Mouse (Mus musculus) MEL (cell line): ENCODE data around the gene Abcc3.

Experiments used
- CTCF ChIP-seq, 3 experiments: IDR thresholded peaks in 2 of 3; conservative IDR thresholded peaks in 1 of 3; 2 replicates each; pipeline ENCODE4 v1.5.1; 2011 to 2012; ENCODE audit warnings: low read length in 3 of 3, low read depth in 2 of 3, mild to moderate bottlenecking in 2 of 3, improper control_type of control experiment in 1 of 3, inconsistent platforms in 1 of 3, mixed read lengths in 1 of 3, moderate library complexity in 1 of 3; ENCODE audit not compliant: control insufficient read depth in 1 of 3, insufficient read depth in 1 of 3, poor library complexity in 1 of 3, severe bottlenecking in 1 of 3
- MEF2A ChIP-seq: IDR thresholded peaks from 2 replicates; pipeline ENCODE4 v1.6.1; 2014; ENCODE audit warnings: low read depth, mild to moderate bottlenecking, inconsistent platforms, low read length, improper control_type of control experiment; ENCODE audit not compliant: poor library complexity, insufficient replicate concordance, severe bottlenecking; ENCODE audit errors: extremely low read depth

DNA sequence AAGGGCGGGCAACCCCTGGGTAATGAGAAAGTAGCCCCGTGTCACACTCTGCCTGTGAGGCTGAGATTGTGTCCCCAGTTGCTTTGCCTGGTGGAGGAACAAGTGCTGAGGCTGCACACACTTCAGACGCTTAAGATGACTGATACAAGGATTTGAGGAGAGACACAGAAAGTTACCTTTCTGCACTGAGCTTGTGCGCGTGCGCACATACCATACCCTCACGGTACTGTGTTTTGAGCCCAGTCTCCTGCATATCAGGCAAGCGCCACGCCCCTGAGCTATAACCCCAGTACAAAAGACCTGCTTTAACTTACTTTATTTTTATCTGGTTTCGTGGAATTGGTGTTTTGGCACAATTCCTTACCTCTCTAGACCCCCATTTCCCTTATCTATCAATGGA lies 1.1 kb downstream of the Abcc3 start:
- TF ChIP-seq CTCF (IDR thresholded peaks at IDR 0.05 in 2 of 3, conservative IDR thresholded peaks at IDR 0.05 in 1 of 3; ENCODE audit: control insufficient read depth in 1 of 3, insufficient read depth in 1 of 3, low read depth in 2 of 3, low read length in 3 of 3, poor library complexity in 1 of 3, severe bottlenecking in 1 of 3) (no peak), MEF2A (no peak)
